Mouse (Mus musculus) forebrain, embryonic 11.5 days (tissue): ENCODE measurements around the gene Psapl1. TPM values are rescaled to one million over a fixed set of nuclear protein-coding genes. Genes with fewer than 3 reads are reported as not detected.

ENCODE experiments used
- ATAC-seq: fragments of 200-750 bp; cut with Nextera tagmentation; replicated peaks from 2 replicates; pipeline ENCODE4 v1.8.0; 2017; ENCODE audit warnings: moderate TSS enrichment; ENCODE audit not compliant: low FRiP score
- DNase-seq: peaks from one replicate; pipeline ENCODE4 v3.0.0-alpha.2; 2017; ENCODE audit warnings: low spot score
- H3K27ac ChIP-seq: fragments of 300-500 bp; sonication (generic); 2 replicates; pipeline ENCODE4 v1.5.1; 2014; ENCODE audit warnings: low read depth, low read length
- H3K27me3 ChIP-seq: fragments of 300-500 bp; sonication (generic); 2 replicates; pipeline ENCODE4 v1.6.1; 2014; ENCODE audit warnings: mild to moderate bottlenecking, low read length, mixed read lengths; ENCODE audit not compliant: control insufficient read depth, insufficient read depth
- H3K36me3 ChIP-seq: fragments of 300-500 bp; sonication (generic); 2 replicates; pipeline ENCODE4 v1.6.1; 2014; ENCODE audit warnings: mild to moderate bottlenecking, low read length, moderate library complexity, mixed read lengths; ENCODE audit not compliant: control insufficient read depth, insufficient read depth
- H3K4me1 ChIP-seq: fragments of 300-500 bp; sonication (generic); replicated peaks from 2 replicates; pipeline ENCODE4 v1.6.1; 2014; ENCODE audit warnings: low read length, mixed read lengths; ENCODE audit not compliant: control insufficient read depth, insufficient read depth
- H3K4me2 ChIP-seq: fragments of 300-500 bp; sonication (generic); 2 replicates; pipeline ENCODE4 v1.6.1; 2014; ENCODE audit warnings: low read depth, mild to moderate bottlenecking, low read length, moderate library complexity, mixed read lengths; ENCODE audit not compliant: severe bottlenecking
- H3K4me3 ChIP-seq: fragments of 300-500 bp; sonication (generic); 2 replicates; pipeline ENCODE4 v1.5.1; 2014; ENCODE audit warnings: low read depth, low read length
- H3K9ac ChIP-seq: fragments of 300-500 bp; sonication (generic); 2 replicates; pipeline ENCODE4 v1.6.1; 2014; ENCODE audit warnings: low read length
- H3K9me3 ChIP-seq: fragments of 300-500 bp; sonication (generic); 2 replicates; pipeline ENCODE4 v1.6.1; 2016; ENCODE audit warnings: low read length, mixed read lengths; ENCODE audit not compliant: control insufficient read depth
- WGBS: fragments of 180-500 bp; shearing (Covaris S2); extraction: QIAGEN DNeasy Blood & Tissue Kit; methylation state at CpG from one replicate; pipeline ENCODE4 v1.1.7; 2014; 5-methylcytosine and 5-hydroxymethylcytosine counted together
- polyA plus RNA-seq: library from polyadenylated mRNA; unstranded; fragments of >200 nt; fragmentation: Nextera tagmentation; extraction: Ambion mirVana; gene quantifications from 2 replicates; pipeline ENCODE4 v1.2.1, GENCODE M21; 2014

Gene Psapl1
- 0.09 TPM in 1 of 2 replicates, not detected in the other for polyA plus RNA-seq

DNA sequence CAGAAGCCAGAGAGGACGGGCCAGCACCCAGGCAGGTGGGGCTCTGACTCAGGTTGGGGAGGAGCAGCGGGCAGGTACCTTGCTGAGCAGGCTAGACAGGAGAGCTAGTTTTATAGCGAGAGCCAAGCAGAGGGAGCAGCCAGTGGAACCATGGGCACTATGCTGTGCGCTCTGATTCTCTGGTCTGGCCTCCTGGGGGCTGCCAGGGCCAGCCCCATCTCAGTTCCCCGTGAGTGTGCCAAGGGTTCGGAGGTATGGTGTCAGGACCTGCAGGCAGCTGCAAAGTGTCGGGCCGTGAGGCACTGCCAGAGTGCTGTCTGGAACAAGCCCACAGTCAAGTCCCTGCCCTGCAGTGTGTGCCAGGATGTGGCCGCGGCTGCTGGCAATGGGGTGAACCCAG, at the start of gene Psapl1:
Psapl1 (plus strand) TSS at position 106 of the 400 bp plus-strand sequence.
- no peaks in the 10 kb centered on the region for H3K27me3 ChIP-seq
- H3K36me3 ChIP-seq: no peaks in the 10 kb centered on the region
- ATAC-seq (no peak), DNase-seq (no peak)
- no peak within 1 kb of the TSS for H3K9ac ChIP-seq
- H3K9me3 ChIP-seq: no peaks in the 10 kb centered on the region
- 92% methylated on average over 10 of the region's 10 CpGs for WGBS
- no peak within 1 kb of the TSS for H3K4me3 ChIP-seq
- no peak within 1 kb of the TSS for H3K4me2 ChIP-seq
- H3K27ac ChIP-seq: no peak within 1 kb of the TSS
- H3K4me1 ChIP-seq: no peaks in the 10 kb centered on the region

DNA sequence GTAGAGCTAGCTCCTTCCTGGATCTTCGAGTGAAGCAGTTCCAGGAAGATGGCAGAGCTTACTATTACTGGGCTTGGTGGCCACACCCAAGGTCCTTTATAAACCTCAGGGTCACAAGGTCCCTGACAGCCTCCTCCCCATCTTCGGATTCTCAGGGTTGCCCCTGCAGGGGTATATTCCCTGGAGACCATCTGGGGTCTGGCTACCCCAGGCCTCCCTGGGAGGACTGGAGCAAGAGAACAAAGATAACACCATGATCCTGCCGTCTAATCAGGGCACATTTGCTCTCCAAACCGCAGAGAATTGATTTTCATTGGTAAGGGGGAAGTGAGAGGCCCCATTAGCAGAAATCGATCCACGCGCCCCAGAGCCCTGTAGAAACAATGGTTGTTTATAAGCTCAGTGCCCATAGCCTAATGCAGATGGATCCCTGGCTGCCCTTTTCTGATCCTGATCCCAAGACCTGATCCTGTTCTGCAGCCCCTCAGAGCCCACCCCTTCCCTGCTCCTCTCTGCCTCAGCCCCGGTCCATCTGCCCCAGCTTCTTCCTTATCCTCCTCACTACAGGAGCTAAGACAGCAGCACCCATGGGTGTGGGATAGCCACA, 48.8 kb upstream of the Psapl1 start:
- no peaks in the 10 kb centered on the region for H3K36me3 ChIP-seq
- no peaks in the 10 kb centered on the region for H3K4me1 ChIP-seq
- DNase-seq (no peak), ATAC-seq (no peak)
- H3K27ac ChIP-seq: no peak overlapping the region
- H3K9ac ChIP-seq: no peak overlapping the region
- H3K27me3 ChIP-seq: no peaks in the 10 kb centered on the region
- H3K9me3 ChIP-seq: no peaks in the 10 kb centered on the region
- 40% methylated on average over 8 of the region's 8 CpGs for WGBS
- no peak overlapping the region for H3K4me2 ChIP-seq
- no peak overlapping the region for H3K4me3 ChIP-seq

DNA sequence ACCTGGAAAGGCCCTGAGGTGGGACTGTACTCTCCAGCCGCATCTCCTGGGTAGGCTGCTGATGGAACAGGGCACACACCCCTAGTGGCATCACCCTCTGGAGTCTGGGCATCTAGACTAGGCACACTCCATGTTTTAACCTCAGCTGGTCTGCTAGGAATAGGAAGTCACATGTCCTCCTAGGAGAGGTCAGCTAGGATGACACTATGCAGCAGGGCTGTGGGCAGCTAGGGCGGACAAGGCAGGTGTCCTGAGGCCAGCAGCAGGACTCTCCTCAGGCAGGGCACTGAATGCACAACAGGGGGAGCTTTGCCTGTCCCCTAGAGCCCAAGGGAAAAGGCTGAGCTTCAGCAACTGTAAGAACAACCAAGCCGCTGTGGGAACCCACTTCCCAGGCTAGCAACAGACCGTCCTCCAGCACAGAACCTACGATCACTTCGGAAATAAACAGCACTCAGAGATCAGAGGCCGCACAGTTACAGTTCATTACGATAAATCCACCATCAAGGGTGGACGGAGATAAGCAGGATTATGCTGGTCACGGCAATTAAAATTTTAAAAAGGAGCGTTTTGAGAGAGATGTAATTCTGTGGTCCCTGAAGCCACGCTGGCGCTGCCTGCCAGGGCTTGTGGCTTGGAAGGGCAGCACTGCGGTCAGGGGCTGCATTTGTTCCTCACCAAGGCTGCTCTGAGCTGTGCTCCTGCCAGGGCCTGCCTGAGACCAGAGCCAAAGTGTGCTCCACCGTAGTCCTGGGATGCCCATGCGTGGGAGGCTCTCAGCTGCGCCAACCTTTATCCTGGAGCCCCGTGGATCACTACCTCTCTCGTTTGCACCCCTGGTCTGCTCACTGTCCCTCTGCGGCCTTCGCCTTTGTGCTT, 38.2 kb upstream of the Psapl1 start:
- Histone ChIP-seq H3K9me3 (no peaks in the 10 kb centered on the region), H3K27me3 (no peaks in the 10 kb centered on the region), H3K36me3 (no peaks in the 10 kb centered on the region), H3K4me1 (no peaks in the 10 kb centered on the region), H3K4me3 (no peak overlapping the region), H3K4me2 (no peak overlapping the region), H3K9ac (no peak overlapping the region), H3K27ac (no peak overlapping the region)
- WGBS: 80% methylated on average over 21 of the region's 21 CpGs
- DNase-seq (no peak), ATAC-seq (no peak)

DNA sequence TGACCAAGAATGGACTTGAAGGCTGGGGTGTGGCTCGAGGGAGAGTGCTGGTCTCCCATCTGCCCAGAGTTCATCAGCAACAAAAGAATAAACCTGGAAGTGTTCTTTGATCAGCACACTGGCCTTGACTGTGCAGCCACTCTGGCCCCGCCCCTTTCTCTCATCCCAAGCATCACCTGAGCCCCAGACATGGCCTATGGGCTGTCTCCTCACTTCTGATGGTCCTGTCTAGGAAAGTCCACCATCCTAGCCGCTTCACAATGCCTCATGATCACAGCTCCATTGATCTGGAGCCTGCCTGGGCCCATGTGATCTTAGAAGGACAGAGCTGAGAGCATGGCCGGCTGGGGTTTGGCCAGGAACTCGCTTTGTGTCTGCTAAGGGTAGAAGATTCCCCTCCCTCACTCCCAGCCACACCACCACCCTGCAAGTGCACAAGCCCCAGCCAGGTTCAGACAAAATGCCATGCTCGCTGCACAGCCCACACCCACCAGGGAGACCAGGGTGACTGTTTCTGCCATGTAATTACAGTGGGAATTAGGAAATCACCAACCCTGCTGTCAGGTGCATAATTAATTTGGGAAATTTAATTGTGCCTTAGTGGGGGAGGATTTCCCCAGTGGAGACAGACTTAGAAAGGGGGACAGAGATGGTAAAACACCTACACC, 37.3 kb upstream of the Psapl1 start:
- no peaks in the 10 kb centered on the region for H3K9me3 ChIP-seq
- 78% methylated on average over 6 of the region's 6 CpGs for WGBS
- H3K27me3 ChIP-seq: no peaks in the 10 kb centered on the region
- H3K4me2 ChIP-seq: no peak overlapping the region
- no peak for ATAC-seq
- H3K4me1 ChIP-seq: 0 out of 2 replicates have a peak, but pooled peaks cover 1% of the 10 kb centered on the region
- no peak overlapping the region for H3K4me3 ChIP-seq
- no peak overlapping the region for H3K9ac ChIP-seq
- DNase-seq: no peak
- H3K27ac ChIP-seq: no peak overlapping the region
- H3K36me3 ChIP-seq: no peaks in the 10 kb centered on the region

DNA sequence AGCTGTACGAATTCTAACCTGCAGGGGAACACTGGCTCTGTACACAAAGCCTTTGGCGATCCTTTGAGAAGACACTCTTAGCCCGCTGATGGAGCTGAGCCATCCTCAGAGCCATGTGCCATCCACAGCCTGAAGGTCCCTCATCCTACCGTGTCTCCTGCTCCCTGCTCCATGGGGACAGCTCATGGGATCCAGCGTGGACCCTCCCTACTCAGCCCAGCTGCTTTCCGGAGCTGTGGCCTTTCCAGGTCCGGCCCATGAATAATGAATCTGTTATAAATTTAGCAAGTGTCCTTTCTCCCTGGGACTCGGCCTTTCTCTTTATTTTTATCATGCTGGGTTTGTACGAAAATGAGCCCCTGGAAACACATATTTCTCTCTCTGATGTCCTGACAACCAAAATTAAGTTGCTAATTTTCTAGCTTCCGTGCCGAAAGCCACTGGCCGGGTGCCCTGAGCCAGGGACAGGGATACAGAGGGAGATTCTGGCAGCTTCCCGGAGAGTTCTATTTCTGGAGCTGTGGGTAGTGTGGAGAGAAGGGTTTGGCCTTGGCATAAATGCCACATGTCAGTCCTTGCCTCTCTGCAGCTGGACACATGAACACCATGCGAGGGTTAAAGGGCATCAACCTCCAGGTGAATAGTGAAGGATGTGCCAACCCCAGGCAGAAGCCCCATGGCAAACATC, 34.7 kb upstream of the Psapl1 start:
- H3K9ac ChIP-seq: no peak overlapping the region
- H3K4me2 ChIP-seq: no peak overlapping the region
- ATAC-seq: no peak
- 0 out of 2 replicates have a peak, but pooled peaks cover 1% of the 10 kb centered on the region for H3K4me1 ChIP-seq
- 85% methylated on average over 14 of the region's 14 CpGs for WGBS
- H3K27ac ChIP-seq: no peak overlapping the region
- H3K27me3 ChIP-seq: no peaks in the 10 kb centered on the region
- no peak for DNase-seq
- H3K4me3 ChIP-seq: no peak overlapping the region
- H3K9me3 ChIP-seq: no peaks in the 10 kb centered on the region
- no peaks in the 10 kb centered on the region for H3K36me3 ChIP-seq

DNA sequence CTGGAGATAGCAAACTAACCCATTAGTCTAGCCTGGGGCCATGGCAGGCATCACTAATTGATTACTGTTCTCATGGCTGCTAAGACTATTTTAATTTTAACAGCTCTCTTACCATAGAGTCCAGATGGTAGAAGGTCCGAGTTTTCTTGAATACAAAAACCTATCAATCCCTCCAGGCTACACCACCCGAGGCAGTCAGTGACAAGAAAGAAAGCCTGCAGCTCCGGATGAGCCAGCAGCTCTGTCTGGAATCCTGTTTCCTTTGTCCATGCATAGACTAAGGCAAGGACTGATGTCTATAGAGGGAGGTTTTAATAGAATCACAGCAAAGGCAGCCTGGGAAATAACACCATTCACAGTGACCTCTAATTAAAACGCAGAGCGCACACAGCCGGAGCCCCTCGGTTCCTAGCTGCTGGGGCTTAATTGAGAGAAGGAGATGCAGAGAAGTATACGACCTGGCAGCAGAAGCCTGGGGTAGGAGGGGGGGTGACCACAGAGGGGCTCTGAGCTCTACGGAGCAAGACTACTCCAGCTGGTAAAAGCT, 29.2 kb upstream of the Psapl1 start:
- peak overlapping the region; percentile 24; the same call in 1 of the 2 replicates for H3K9ac ChIP-seq
- ATAC-seq (peak; percentile 91), DNase-seq (peak; percentile 81)
- no peak overlapping the region for H3K4me3 ChIP-seq
- peak overlapping the region; percentile 9; the same call in 1 of the 2 replicates for H3K4me2 ChIP-seq
- H3K27me3 ChIP-seq: no peaks in the 10 kb centered on the region
- peak overlapping the region; percentile 91 for H3K27ac ChIP-seq
- H3K4me1 ChIP-seq: peaks cover 13% of the 10 kb centered on the region; the same call in 1 of the 2 replicates
- 3% methylated on average over 9 of the region's 9 CpGs for WGBS
- no peaks in the 10 kb centered on the region for H3K9me3 ChIP-seq
- no peaks in the 10 kb centered on the region for H3K36me3 ChIP-seq

DNA sequence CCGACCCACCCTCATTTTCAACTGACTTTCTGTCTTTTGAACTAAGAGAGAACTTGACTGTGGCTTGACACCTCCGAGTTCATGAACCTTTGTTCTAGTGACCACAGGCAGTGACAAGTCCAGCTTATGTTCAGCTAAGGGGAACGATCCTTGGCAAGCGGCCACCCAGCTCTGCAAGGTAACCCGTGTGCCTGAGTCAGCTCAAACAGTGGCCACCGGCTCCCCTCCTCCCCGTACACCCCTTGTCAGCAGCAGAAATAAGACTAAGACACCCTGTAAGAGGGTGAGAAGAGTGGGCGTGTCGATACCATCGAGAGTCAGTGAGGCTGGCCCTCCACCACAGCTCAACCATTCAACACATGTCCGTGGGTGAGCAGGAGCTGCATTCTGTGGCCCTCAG, 27.4 kb upstream of the Psapl1 start:
- Histone ChIP-seq H3K9ac (no peak overlapping the region), H3K27me3 (no peaks in the 10 kb centered on the region), H3K4me3 (no peak overlapping the region), H3K4me2 (no peak overlapping the region), H3K4me1 (peaks cover 12% of the 10 kb centered on the region; the same call in 1 of the 2 replicates), H3K9me3 (no peaks in the 10 kb centered on the region), H3K27ac (no peak overlapping the region), H3K36me3 (no peaks in the 10 kb centered on the region)
- 92% methylated on average over 11 of the region's 11 CpGs for WGBS
- DNase-seq (no peak), ATAC-seq (no peak)

DNA sequence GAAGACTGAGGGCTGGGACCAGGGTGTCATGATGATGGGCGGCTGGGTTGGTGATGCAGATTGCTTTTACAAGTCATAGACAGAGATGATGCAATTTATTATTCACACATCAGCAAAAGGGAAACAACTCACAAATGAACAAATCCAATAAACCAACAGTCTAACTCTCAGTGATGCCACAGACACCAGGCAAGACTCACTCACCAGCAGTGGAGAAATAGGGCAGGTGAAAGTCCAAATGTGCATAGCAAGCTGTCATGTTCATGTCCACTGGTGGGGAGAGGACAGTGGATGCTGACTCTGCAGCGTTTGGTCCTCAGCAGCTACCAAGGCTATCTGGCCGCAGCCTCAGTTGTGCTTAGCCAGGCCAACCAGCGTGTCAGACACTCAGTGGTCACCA, 26.9 kb upstream of the Psapl1 start:
- H3K9ac ChIP-seq: no peak overlapping the region
- ATAC-seq (no peak), DNase-seq (no peak)
- H3K4me3 ChIP-seq: no peak overlapping the region
- no peak overlapping the region for H3K27ac ChIP-seq
- no peaks in the 10 kb centered on the region for H3K36me3 ChIP-seq
- peaks cover 12% of the 10 kb centered on the region; the same call in 1 of the 2 replicates for H3K4me1 ChIP-seq
- no peak overlapping the region for H3K4me2 ChIP-seq
- 92% methylated on average over 4 of the region's 4 CpGs for WGBS
- H3K9me3 ChIP-seq: no peaks in the 10 kb centered on the region
- H3K27me3 ChIP-seq: no peaks in the 10 kb centered on the region
